9 mouse cellular contexts compared by ENCODE assay signal in genomic region chr11:61665991-61666799, GRCm38 (mm10). TPM values are rescaled to one million over a fixed set of nuclear protein-coding genes. Genes with fewer than 3 reads are reported as not detected.
A peak's percentile ranks its signal among the peaks of the same experiment; 100 is the strongest.
DNase-seq lines count a peak whose midpoint lies in the region; ATAC-seq and TF ChIP-seq lines count a peak whose summit lies in the region.
"Had no signal": no experiment of that assay in that cellular context is flagged by ENCODE, and none has a peak within 500 bp of the region (broad histone marks: within the 10 kb centered on the region; RNA-seq: fewer than 3 reads in every experiment).

No protein-coding gene starts in this region.

- no peak overlapping the region for H3K27ac ChIP-seq in intestine, embryonic 16.5 days (ENCODE audit: low read length)
- H3K27ac ChIP-seq: embryonic facial prominence, embryonic 13.5 days had no signal

- H3K9me3 ChIP-seq in intestine, embryonic 16.5 days (ENCODE audit: control insufficient read depth, low read length): no peaks in the 10 kb centered on the region
- H3K9me3 ChIP-seq: embryonic facial prominence, embryonic 13.5 days had no signal

- peak; percentile 50 for DNase-seq in kidney, adult 9 months
- DNase-seq in kidney, adult 11 months: no peak
- DNase-seq in ZHBTc4 (ENCODE audit: low read depth, low spot score): peak; percentile 68
- DNase-seq in embryo, embryonic 9.5 days (ENCODE audit: extremely low spot score): peak; percentile 21
- peak; percentile 62 for DNase-seq in lung, postnatal 14 days
- no peak for DNase-seq in spleen, postnatal 4 days (ENCODE audit: low spot score in 2 of 2)

- WGBS in intestine, embryonic 16.5 days: 52% methylated on average over 7 of the region's 7 CpGs

- no peaks in the 10 kb centered on the region for H3K36me3 ChIP-seq in C2C12 (ENCODE audit: control insufficient read depth, insufficient read depth)
- H3K36me3 ChIP-seq in intestine, embryonic 16.5 days (ENCODE audit: control insufficient read depth, insufficient read depth, low read length): no peaks in the 10 kb centered on the region
- H3K36me3 ChIP-seq: embryonic facial prominence, embryonic 13.5 days had no signal

- H3K4me3 ChIP-seq in C2C12 (ENCODE audit: insufficient read depth, poor library complexity, severe bottlenecking): no peak overlapping the region
- H3K4me3 ChIP-seq in intestine, embryonic 16.5 days (ENCODE audit: low read length): no peak overlapping the region
- H3K4me3 ChIP-seq: embryonic facial prominence, embryonic 13.5 days had no signal

- H3ac ChIP-seq in C2C12 (ENCODE audit: control insufficient read depth, insufficient read length, low read depth): no peak overlapping the region

- no peaks in the 10 kb centered on the region for H3K79me3 ChIP-seq in C2C12 (ENCODE audit: low read depth)

- H3K9ac ChIP-seq in intestine, embryonic 16.5 days (ENCODE audit: low read depth, low read length): no peak overlapping the region
- H3K9ac ChIP-seq: embryonic facial prominence, embryonic 13.5 days had no signal

- peaks cover 4% of the 10 kb centered on the region for H3K27me3 ChIP-seq in C2C12 (ENCODE audit: control insufficient read depth, insufficient read depth, insufficient read length)
- no peaks in the 10 kb centered on the region for H3K27me3 ChIP-seq in intestine, embryonic 16.5 days (replicated peaks; ENCODE audit: control insufficient read depth, insufficient read depth, low read length)
- H3K27me3 ChIP-seq: embryonic facial prominence, embryonic 13.5 days had no signal

- 0 out of 2 replicates have a peak, but pooled peaks have one; percentile 19 for ATAC-seq in intestine, embryonic 16.5 days

- no peaks in the 10 kb centered on the region for H3K79me2 ChIP-seq in C2C12 (ENCODE audit: control insufficient read depth, insufficient read depth)

- no peak overlapping the region for H3K4me2 ChIP-seq in intestine, embryonic 16.5 days (ENCODE audit: low read depth, low read length)
- H3K4me2 ChIP-seq: embryonic facial prominence, embryonic 13.5 days had no signal

- H3K4me1 ChIP-seq in intestine, embryonic 16.5 days (ENCODE audit: control insufficient read depth, insufficient read depth, low read length): peaks cover 15% of the 10 kb centered on the region

- TF ChIP-seq CTCF in C2C12 (IDR thresholded peaks at IDR 0.05; ENCODE audit: control insufficient read depth, insufficient read depth, insufficient read length): peak; percentile 68

TF ChIP-seq in C2C12, 6 proteins besides CTCF, POLR2A, EP300 and RAD21:
- TF ChIP-seq FOSL1 (IDR thresholded peaks at IDR 0.05; ENCODE audit: insufficient read depth, low read length, poor library complexity, severe bottlenecking): no peak
- TF ChIP-seq USF1 (IDR thresholded peaks at IDR 0.05; ENCODE audit: low read depth): no peak
- TF ChIP-seq MYOG (IDR thresholded peaks at IDR 0.05; ENCODE audit: control insufficient read depth, extremely low read depth, insufficient read length): no peak
- no peak for TF ChIP-seq MYOD1 (IDR thresholded peaks at IDR 0.05; ENCODE audit: control insufficient read depth, insufficient read length, low read depth)
- no peak for TF ChIP-seq MAX (IDR thresholded peaks at IDR 0.05)
- no peak for TF ChIP-seq CEBPB (IDR thresholded peaks at IDR 0.05; ENCODE audit: low read depth)

RNA-seq across cellular contexts. Expression of gene Grap, which starts 13.1 kb away (rescaled TPM):
- 0.14 TPM for polyA plus RNA-seq in C2C12 (2012; fragmentation: generic; extraction: Trizol)
- polyA plus RNA-seq in intestine, embryonic 16.5 days (2015; fragmentation: Nextera tagmentation; extraction: Ambion mirVana): 7.2 and 8.6 TPM in 2 replicates

RNA-seq across cellular contexts. Expression of gene Fam83g, which starts 17.7 kb away (rescaled TPM):
- not detected for polyA plus RNA-seq in C2C12 (2012; fragmentation: generic; extraction: Trizol)
- polyA plus RNA-seq in intestine, embryonic 16.5 days (2015; fragmentation: Nextera tagmentation; extraction: Ambion mirVana): 9.6 and 12.9 TPM in 2 replicates

RNA-seq across cellular contexts. Expression of gene Slc5a10, which starts 54.4 kb away (rescaled TPM):
- polyA plus RNA-seq in C2C12 (2012; fragmentation: generic; extraction: Trizol): not detected
- 0.07 and 0.11 TPM in 2 replicates for polyA plus RNA-seq in intestine, embryonic 16.5 days (2015; fragmentation: Nextera tagmentation; extraction: Ambion mirVana)
- polyA plus RNA-seq: embryonic facial prominence, embryonic 13.5 days had no signal

Comparison
In these comparisons a context has a peak if more than half of its experiments do, and no peak if none do; other contexts are left out.
1. DNase-seq: peak in kidney, adult 9 months (single experiment), ZHBTc4 (single experiment), embryo, embryonic 9.5 days (single experiment) and lung, postnatal 14 days (single experiment); none in kidney, adult 11 months (single experiment) and spleen, postnatal 4 days (0 of 2).
2. RNA of gene Fam83g, which starts 17.7 kb away (polyA plus RNA-seq): 9.6 to 12.9 TPM in intestine, embryonic 16.5 days; not detected in C2C12 (single experiment); every median in the first group is over 10 times any median in the second.